Mouse (Mus musculus) naive thymus-derived CD4-positive, alpha-beta T cell, adult 2 months (primary cell): ENCODE measurements around the gene Stk38l.

Source experiments
- DNase-seq: peaks from one replicate; pipeline ENCODE4 v3.0.0-alpha.2; 2011; ENCODE audit warnings: low read depth

Stk38l gene

DNA sequence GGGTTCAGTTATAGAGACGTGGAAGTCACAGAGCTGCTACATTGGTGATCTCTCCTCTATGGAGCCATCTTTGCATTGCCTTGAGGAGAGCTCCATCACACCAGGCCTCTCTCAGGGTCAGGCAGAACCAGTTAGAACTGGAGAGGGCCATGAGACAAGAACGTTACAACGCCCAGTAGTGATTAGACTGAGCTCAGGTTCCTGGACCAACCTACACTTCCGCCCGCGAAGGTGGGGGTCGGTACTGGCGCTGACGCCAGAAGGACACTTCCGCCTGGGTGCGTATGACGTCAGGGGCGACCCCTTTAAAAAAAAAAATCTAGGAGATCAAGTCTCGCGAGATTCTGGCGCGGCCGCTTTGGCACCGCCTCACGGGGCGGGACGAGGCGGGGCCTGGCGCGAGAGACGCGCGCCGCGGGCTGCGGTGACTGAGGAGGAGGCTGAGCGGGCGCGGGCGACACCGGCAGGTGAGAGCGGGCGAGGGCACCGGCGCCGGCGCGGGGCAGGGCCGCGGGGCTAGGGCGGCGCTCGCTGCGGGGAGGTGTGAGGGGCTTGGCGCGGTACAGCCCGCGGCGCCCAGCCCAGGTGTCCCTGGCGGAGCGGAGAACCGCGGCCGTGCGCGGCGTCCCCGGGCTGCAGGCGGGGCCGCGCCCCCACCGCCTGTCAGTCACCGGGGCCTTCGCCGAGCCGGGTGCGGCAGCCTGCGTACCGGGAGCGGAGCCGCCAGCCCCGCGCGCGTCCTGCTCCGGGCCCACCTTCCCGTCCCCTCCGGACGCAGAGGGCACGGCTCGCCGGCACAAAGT is at the start of gene Stk38l:
TSS of gene Stk38l (plus strand) at position 415 of the 803 bp plus-strand sequence.
- DNase-seq, result peak; percentile 98

DNA sequence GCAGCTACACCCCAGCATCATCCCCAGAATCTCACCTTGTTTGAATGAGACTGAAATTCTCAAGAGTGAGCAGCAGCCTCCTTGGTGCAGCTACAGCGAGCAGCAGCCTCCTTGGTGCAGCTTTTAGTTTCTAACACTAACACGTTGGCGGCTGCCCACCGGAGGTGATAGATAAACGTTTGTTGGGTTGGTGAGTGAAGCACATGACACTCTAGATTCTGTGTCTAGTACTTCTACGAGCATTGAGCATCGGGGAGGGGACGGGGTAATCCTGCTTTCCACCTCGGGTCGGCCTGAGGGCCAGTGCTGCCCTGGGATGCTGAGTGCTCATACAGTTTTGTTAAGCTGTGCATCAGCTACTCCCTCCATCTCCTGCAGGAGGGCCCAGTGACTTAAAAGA is 47.9 kb upstream of the Stk38l start:
- no peak for DNase-seq

DNA sequence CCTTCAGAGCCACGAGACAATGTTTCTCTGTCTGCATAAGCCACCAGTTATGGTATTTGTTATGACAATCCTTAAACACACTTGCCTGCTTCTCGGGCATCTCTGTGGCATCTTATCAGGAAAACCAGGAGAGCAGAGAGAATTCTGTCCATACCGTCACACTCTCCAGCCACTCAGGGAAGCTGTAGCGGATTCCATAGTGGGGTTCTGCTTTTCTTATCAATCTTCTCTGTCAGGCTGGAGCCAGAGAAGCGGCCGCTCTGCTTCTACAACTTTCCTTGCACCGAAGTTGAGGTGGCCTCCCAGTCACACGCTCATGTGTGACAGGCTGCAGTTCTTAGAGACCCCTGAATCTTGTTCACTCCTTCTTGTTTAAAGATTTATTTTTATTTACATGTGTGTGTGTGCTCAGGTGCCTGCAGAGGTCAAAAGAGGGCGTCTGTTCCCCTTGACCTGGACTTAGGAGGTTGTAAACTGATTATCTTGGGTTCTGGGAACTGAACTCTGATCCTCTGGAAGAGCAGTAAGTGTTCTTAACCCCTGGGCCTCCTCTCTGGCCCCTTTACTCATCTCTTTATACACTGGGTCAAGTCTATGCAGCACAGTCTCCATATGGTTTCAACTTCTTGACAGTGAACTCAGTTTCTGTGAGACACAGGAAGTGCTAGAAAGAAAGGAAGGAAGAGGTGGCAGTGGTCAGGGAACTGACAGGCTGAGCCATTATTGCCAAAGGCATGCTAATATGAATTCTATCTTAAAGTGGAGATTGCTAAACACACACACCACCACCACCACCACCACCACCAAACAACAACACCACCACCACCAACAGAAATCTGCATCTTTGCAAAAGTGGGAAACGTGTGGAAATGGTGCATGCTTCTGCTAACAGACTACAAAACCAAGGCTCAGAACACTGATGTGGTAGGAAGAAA is 46.4 kb upstream of the Stk38l start:
- no peak for DNase-seq

DNA sequence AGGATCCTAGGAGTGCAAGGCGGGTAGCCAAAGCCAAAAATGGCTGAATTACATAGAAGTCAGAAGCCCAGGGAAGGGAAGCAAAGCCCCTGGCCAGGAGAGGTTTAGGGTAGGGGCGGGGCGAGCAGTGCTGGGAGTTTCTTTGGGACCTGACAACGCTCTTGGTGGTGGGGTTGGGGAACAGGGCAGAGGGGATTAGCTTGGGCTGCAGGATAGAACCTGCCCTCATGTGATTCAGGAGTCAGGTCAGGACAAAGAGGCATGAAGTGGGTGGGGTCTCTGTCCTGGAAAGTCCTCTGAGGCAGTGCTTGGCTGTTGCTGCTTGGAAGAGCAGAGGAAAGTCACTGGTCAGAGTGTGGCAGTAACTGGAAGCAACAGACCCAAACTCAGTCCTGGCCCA is 40.9 kb upstream of the Stk38l start:
- no peak for DNase-seq

DNA sequence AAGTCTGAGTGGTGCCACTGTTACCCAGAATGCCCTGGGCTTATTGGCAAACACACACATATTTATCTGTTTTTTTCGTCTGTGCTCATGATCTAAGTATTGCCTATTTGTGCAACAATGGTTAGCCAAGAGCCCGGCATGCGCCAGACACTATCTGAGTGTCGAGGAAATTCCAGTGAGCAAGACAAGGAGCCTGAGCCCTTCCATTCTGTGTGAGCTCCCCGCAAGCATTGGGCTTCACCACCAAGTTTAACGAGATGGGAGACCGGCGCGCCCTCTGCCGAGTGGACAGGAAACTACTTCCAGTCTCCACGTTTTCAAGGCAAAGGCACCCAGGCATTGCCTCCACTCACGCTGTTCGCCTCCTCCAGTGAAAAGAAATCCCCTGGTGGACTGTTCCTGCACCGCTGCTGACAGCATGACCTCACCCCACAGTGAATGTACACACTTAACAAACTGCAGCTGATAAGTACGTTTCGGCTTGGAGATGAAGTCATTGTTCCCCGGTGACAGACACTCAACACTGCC is 39.0 kb upstream of the Stk38l start:
- DNase-seq, result peak; percentile 19

DNA sequence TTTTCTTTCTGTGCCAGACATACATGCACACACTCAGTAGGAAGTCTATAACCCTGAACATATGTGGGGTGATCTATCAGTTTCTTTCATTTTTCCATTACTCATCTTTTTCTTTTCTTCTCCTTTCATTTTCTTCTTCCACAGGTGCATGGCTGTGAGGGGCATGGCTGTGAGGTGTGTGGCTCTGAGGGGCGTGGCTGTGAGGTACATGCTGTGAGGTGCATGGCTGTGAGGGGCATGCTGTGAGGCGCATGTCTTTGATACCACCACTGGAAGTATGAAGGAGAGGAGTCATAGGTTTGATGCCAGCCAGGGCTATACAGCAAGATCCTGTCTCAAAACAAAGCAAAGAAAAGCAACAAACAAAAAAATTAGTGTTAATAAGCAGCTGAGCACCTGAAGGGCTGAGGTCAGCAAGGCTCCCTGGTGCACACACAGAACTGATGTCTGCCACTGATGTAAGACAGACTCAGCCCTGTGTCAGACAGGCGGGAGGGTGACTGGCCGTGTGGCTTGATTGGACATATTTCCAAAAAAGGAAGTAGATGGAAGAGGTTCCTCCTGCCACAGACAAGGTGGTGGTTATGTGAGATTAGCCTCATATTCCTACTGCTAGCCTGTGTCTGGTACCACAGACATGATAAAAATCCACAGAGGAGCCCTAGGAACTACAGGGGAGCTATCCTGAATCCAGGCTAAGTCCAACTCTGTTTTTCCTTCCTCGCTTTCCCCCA is 38.2 kb upstream of the Stk38l start:
- DNase-seq, result no peak

DNA sequence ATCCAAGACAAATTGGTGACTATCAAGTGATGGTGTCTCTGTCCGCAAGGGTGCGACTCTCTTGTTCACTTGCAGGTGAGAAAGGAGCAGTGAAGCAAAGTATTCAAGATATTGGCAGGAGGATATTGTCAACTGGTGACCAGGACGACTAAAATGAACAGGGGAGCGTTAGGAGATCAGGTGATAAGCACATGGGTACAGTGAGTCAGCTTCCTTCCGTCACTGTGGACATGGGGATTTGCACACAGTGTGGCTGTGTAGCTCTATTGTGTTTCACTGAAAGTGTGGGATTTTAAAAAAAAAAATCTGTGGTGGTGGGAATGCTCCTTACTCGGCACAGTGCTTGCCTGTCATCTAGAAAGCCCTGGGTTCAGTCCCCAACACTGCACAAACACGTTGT is 36.8 kb upstream of the Stk38l start:
- no peak for DNase-seq

DNA sequence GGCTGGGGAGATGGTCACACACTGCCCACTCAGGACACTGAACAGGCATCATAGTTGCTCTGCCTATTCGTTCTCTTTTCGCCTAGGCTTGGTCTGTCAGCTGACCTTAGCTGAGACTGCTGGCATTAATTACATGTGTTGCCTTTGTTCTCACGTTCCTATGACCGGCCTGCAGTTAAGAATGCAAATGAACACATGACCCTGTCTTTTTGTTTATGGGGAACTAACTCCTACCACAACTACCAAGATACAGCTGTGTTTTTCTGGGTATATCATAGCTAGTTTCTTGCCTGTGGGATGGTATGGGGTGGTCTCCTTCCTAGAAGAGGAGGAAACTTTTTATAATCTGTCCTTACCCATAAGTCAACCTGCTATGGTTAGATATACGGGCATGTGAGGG is 35.9 kb upstream of the Stk38l start:
- DNase-seq, result no peak

DNA sequence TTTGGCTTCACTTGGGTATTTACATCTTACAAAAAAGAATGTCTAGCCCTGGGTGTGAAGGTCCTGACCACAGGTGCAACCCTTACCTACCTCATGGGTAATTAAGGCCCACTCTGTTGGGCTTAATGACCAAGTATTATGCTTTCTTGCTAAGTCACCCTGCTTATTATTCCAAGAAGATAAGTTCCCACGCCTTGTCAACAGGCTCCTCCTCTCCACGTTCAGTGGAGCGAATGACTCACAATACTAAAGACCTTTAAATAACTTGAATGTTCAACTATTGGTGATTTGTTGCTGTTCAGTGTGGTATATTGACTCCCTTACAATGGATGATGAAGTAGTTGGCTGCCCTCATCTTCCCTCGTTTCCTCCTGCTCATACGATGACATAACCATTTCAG is 27.0 kb upstream of the Stk38l start:
- no peak for DNase-seq

DNA sequence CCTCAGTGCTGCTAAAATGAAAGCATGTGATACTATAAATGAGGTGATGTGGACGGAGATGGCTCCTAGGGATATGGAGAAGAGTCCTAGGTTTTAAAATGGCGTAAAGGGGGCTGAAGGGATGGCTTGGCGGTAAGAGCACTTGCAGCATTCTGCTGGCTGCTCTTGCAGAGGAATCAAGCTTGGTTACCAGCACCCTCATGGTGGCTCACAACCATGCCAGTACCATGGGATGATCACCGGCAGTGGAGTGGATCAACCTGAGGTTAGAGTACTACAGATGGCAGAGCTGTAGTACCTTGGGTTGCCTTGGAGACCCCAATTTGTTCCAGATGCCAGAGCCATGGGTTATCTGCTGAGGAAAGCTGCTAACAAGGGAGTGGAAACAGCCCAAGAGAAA is 26.4 kb upstream of the Stk38l start:
- no peak for DNase-seq

DNA sequence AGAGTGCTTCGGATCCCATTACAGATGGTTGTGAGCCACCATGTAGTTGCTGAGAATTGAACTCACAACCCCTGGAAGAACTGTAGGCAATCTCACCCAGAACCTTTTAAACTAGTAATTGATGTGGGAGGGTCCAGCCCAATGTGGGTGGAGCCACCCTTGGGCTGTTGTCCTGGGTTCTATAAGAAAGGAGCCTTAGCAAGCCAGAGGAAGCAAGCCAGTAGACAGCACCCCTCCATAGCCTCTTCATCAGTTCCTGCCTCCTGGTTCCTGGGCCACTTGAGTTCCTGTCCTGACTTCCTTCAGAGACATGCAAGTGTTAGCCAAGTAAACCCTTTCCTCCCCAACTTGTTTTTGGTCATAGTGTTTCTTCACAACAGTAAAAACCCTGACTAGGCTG is 24.3 kb upstream of the Stk38l start:
- no peak for DNase-seq

DNA sequence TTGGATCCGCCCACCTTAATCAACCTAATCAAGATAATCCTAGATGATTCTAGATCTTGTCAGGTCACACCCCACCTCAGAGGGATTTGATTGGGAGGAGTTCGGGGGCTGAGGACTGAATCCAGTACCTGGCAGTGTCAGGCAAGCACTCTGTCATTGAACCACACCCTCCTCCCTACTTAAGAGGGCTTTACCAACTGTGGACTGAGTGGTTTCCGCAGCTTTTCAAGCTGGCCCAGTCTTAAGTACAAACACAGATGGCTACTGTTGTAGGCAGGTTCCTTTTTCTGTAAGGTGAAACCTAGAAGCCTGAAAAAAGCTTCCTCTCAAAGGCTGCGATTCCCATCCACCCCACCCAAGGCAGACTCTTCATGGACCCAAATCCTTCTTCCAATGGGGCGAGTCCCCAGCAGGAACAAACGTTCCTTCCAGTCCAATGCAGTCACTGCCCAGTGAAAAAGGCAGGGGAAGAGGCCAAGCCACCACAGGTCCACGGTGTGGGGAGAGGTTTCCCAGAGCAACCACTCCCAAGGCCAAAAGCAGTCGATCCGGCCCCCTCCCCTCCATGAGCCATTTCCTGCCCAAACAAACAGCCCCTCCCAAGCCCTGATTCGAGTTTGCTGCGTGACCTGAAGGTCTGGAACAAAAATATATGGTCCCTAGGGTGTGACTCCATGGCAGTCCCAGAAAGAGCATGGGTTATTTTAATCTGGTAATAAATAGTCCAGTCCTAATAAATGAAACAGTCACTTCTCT is 22.5 kb upstream of the Stk38l start:
- DNase-seq, result no peak

DNA sequence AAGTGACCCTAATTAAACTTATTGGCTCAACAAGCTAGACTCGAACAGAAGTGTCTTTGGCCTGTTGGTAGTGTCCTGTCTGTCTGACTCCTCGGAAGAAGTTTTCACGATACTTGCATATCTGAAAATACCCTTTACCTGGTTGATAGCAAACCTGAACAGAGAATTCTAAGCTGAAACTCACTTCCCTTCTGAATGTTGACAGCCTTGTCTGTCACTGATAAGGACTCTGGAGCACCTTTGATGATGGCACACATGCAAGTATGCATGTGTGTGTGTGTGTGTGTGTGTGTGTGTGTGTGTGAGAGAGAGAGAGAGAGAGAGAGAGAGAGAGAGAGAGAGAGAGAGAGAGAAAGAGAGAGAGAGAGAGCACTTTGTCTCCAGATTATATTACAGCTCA is 21.4 kb upstream of the Stk38l start:
- DNase-seq, result no peak

DNA sequence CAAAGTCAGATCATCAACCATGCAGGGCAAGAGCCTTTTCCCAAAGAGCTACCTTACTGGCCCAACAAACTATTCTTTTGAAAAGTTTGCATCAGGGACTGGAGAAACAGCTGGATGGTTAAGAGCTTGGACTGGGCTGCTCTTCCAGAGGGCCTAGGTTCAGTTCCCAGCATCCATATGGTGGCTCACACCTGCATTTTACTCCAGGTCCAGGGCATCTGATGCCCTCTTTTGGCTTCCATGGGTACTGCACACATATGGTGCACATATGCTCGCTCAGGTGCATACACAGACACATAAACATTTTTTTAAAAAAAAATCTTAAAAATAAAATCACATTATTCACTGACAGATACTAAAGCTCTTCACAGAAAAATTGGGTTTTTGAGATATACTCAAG is 19.2 kb upstream of the Stk38l start:
- no peak for DNase-seq

DNA sequence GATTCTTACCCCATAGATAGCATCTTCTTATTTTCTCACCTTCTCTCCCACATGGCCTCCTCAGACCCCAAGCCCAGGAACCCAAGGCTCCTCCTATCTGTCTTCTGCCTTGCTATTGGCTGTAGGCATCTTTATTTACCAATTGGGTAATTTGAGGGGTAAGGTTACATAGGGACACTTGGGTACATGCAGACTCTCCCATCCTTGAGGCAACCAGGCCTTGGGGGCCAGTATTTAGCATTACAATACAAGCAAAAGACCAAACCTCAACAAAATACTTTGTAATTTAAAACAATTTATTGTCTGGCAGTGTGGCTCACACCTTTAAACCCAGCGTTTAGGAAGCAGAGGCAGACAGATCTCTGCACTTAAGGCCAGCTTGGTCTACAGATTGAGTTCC is 5.2 kb upstream of the Stk38l start:
- DNase-seq, result no peak

DNA sequence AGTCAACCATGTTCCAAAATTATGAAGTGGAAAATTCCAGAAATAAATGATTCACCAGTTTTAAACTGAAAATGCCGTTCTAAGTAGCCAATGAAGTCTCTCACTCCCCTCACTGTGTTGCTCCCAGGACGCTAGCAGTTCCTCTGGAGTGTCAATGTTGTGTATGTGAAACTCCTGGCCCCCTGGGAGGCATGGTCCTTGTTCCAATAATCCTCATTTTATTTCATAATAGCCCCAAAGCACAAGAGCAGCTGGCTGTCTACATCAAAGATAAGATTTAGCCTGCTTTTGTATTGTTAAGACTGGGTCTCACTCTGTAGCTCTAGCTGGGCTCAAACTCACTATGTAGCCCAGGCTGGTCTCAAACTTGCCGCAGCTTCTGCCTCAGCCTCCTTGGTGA is 990 bp upstream of the Stk38l start:
- DNase-seq, result no peak

DNA sequence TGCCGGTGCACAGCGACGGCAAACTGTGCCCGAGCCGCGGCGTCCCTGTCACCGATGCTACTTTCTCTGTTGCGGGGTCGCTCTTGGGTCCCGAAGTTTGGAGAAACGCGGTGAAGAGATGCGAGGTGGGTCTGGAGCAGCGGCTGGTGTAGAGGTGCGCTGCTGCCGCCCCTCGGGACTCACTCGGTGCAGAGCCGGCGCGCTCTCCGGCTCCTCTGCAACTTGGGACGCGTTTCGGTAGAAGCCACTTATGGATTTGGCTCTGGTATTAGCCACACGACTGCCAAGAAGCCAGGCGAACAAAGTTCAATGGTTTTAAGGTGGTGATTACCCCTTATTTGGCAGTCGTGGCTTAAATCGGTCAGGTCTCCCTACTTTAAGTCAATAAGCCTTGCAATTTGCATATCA is 593 bp downstream of the Stk38l start:
- DNase-seq, result peak; percentile 66

DNA sequence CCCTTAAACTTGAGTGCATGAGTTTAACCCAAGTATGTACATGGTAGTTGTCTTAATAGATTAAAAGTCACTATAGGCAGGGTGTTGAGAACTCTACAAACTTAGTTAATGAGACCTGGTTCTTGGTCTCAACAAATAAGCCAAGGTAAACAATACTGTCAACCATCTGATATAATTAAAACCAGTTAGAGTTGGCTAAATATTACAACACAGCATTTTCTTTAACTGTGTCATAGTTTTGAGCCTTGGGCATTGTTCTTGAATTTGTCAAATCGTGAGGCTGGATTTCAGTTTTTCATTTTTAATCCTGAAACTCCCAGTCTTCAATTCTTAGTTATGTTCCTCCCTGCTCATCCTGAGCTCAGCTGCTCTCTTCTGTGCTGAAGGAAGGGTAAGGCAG is 6.2 kb downstream of the Stk38l start:
- DNase-seq, result no peak

DNA sequence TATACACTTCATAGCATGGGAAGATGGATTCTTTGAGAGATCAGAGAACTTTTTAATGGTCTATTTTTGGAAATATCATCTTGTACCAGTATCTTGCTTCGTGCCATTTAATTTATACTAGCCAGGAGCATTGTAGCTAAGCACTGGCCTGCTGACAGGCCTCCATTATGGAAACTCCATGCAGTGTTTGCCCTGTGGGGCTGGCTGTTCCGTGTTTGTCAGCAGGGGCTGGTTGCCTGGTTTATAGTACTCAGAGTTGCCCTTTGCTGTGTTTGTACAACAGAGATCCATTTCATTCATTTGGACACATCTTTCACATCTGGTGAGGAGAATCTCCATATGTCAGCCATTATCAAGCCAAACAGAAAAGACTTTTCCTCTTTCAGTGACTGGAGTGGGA is 6.9 kb downstream of the Stk38l start:
- DNase-seq, result no peak

DNA sequence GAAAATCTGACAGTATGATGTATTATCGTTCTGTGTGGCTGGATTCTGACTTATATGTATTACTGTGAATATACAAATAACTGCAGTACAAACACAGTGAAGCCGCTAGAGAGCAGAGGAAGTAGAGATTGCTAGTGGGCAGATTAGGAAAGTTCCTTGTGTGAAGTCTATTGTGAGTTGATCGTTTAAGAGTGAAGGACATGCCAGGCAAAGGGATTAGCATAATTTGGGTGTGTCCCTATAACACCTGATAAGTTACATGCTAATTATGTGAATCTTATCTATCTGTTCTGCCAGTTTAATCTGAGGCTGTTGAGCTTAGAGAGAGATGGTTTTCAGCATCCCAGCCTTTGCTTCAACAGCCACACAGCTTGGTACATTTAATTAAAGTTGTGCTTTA is 7.4 kb downstream of the Stk38l start:
- no peak for DNase-seq

DNA sequence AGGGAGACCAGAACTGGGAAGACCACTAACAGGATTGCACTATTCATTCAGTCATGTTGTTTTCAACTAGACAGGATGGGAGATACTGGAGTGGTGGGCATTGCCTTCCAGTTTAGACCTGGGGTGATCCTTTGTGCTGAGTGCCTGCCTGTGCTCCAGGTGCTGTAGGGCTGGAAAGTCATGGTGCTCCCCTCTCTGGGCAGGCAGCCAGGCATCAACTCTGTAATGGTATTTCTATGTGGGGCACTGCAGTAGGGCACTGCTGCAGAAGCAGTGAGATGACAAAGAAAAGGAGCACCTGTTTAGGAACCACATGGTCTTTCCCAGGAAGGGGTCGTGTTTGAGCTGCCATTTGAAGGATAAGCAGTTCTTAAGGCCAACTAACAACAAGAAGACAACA is 7.9 kb downstream of the Stk38l start:
- no peak for DNase-seq

DNA sequence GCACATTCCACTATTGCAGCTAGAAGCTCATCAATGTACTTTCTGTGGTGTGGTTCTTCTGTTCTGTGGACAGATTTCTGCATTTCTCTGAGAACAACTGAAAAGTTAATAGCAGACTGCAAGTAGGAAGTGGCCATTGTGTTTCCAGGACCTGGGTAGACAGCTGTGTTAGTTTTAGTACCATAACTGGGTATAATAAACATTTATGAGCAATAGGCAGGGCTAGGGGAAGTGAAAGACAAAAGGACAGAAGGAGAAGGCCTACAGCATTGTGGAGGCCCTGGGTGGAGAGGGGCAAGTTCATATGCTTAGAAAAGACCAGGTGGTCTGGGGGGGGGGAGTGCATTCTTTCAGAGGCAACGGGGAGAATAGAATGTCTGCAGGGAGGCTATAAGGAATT is 8.8 kb downstream of the Stk38l start:
- no peak for DNase-seq
